Mouse (Mus musculus) adrenal gland (tissue): ENCODE results near the gene Blm.

Experiments
- intact Hi-C: fragments of 180-260 bp; cut with DNase I; formaldehyde crosslinking; loops from one replicate; pipeline ENCODE4 v1.15.1; 2025

Gene Blm

GRCm38 (mm10) chr7:80407712-80408111, 127.2 kb downstream of the Blm start:
- intact Hi-C loops: no loop called here

- intact Hi-C loops: no loop called here
Observed at GRCm38 (mm10) chr7:80406186-80406585, 128.7 kb downstream of the Blm start.

GRCm38 (mm10) chr7:80405188-80405695, 129.7 kb downstream of the Blm start, which contains the start of gene Furin:
Furin (minus strand) TSS chr7:80405436.
- intact Hi-C loops: no loop called here
